Comparison of ENCODE assay signal across 9 mouse cellular contexts in genomic region chr11:59176475-59176874, GRCm38 (mm10). TPM values are rescaled to one million over a fixed set of nuclear protein-coding genes. Genes with fewer than 3 reads are reported as not detected.
DNase-seq lines count a peak whose midpoint lies in the region; ATAC-seq and TF ChIP-seq lines count a peak whose summit lies in the region.
"Had no signal": no experiment of that assay in that cellular context is flagged by ENCODE, and none has a peak within 500 bp of the region (broad histone marks: within the 10 kb centered on the region; RNA-seq: fewer than 3 reads in every experiment).

No protein-coding gene starts in this region.

- peaks cover 63% of the 10 kb centered on the region for H3K27me3 ChIP-seq in forebrain, embryonic 13.5 days
- peaks cover 58% of the 10 kb centered on the region for H3K27me3 ChIP-seq in forebrain, embryonic 16.5 days (replicated peaks; ENCODE audit: control insufficient read depth, insufficient read depth, low read length)
- peaks cover 64% of the 10 kb centered on the region for H3K27me3 ChIP-seq in liver, embryonic 11.5 days (replicated peaks; ENCODE audit: control insufficient read depth, insufficient read depth, low read length)
- peaks cover 46% of the 10 kb centered on the region for H3K27me3 ChIP-seq in liver, postnatal 0 days (ENCODE audit: insufficient read depth, low read length)
- H3K27me3 ChIP-seq in hindbrain, embryonic 12.5 days: peaks cover 63% of the 10 kb centered on the region

- no peak for TF ChIP-seq EP300 in liver, postnatal 0 days (IDR thresholded peaks at IDR 0.05; ENCODE audit: low read depth)

- no peaks in the 10 kb centered on the region for H3K4me1 ChIP-seq in forebrain, embryonic 13.5 days
- peaks cover 2% of the 10 kb centered on the region for H3K4me1 ChIP-seq in forebrain, embryonic 16.5 days (replicated peaks; ENCODE audit: control insufficient read depth, insufficient read depth, low read length)
- H3K4me1 ChIP-seq in liver, embryonic 11.5 days (replicated peaks; ENCODE audit: control insufficient read depth, insufficient read depth, low read length): no peaks in the 10 kb centered on the region
- H3K4me1 ChIP-seq in liver, postnatal 0 days (ENCODE audit: insufficient read depth): peaks cover 6% of the 10 kb centered on the region; the same call in 1 of the 2 replicates
- peaks cover 5% of the 10 kb centered on the region for H3K4me1 ChIP-seq in hindbrain, embryonic 12.5 days

- no peak overlapping the region for H3K9ac ChIP-seq in forebrain, embryonic 13.5 days
- no peak overlapping the region for H3K9ac ChIP-seq in forebrain, embryonic 16.5 days (replicated peaks; ENCODE audit: low read depth, low read length)
- H3K9ac ChIP-seq in liver, embryonic 11.5 days (ENCODE audit: low read depth, low read length): no peak overlapping the region
- H3K9ac ChIP-seq in liver, postnatal 0 days (replicated peaks): no peak overlapping the region
- H3K9ac ChIP-seq in hindbrain, embryonic 12.5 days: no peak overlapping the region

- H3K9me3 ChIP-seq in forebrain, embryonic 13.5 days (replicated peaks): no peaks in the 10 kb centered on the region
- no peaks in the 10 kb centered on the region for H3K9me3 ChIP-seq in forebrain, embryonic 16.5 days (ENCODE audit: control insufficient read depth, low read length)
- no peaks in the 10 kb centered on the region for H3K9me3 ChIP-seq in liver, embryonic 11.5 days (ENCODE audit: control insufficient read depth, low read length)
- H3K9me3 ChIP-seq in liver, postnatal 0 days (ENCODE audit: low read length): no peaks in the 10 kb centered on the region
- no peaks in the 10 kb centered on the region for H3K9me3 ChIP-seq in hindbrain, embryonic 12.5 days (replicated peaks)

- H3K36me3 ChIP-seq in forebrain, embryonic 13.5 days (ENCODE audit: poor library complexity, severe bottlenecking): no peaks in the 10 kb centered on the region
- no peaks in the 10 kb centered on the region for H3K36me3 ChIP-seq in forebrain, embryonic 16.5 days (ENCODE audit: control insufficient read depth, insufficient read depth)
- H3K36me3 ChIP-seq in liver, embryonic 11.5 days (ENCODE audit: control insufficient read depth, insufficient read depth, low read length): no peaks in the 10 kb centered on the region
- H3K36me3 ChIP-seq in liver, postnatal 0 days (replicated peaks; ENCODE audit: insufficient read depth, low read length): no peaks in the 10 kb centered on the region
- H3K36me3 ChIP-seq in hindbrain, embryonic 12.5 days: no peaks in the 10 kb centered on the region

- 2% methylated on average over 48 of the region's 48 CpGs for WGBS in forebrain, embryonic 13.5 days
- 3% methylated on average over 45 of the region's 48 CpGs for WGBS in forebrain, embryonic 16.5 days
- WGBS in liver, embryonic 11.5 days: 4% methylated on average over 45 of the region's 48 CpGs
- WGBS in liver, postnatal 0 days (ENCODE audit: insufficient replicate concordance): 5% methylated on average over 48 of the region's 48 CpGs
- WGBS in hindbrain, embryonic 12.5 days: 6% methylated on average over 47 of the region's 48 CpGs

- H3K27ac ChIP-seq in forebrain, embryonic 13.5 days: no peak overlapping the region
- H3K27ac ChIP-seq in forebrain, embryonic 16.5 days (ENCODE audit: low read length): no peak overlapping the region
- H3K27ac ChIP-seq in liver, embryonic 11.5 days (ENCODE audit: low read depth, low read length): no peak overlapping the region
- H3K27ac ChIP-seq in liver, postnatal 0 days (ENCODE audit: low read depth): no peak overlapping the region
- H3K27ac ChIP-seq in hindbrain, embryonic 12.5 days: no peak overlapping the region

- no peak for DNase-seq in liver, embryonic 11.5 days (ENCODE audit: low spot score)
- no peak for DNase-seq in liver, postnatal 0 days
- DNase-seq in neural tube, embryonic 10.5 days (ENCODE audit: extremely low spot score, low spot score): peak; percentile 15
- no peak for DNase-seq in cerebellum, adult 11-12 months
- DNase-seq in cerebellum, postnatal 14 days: no peak
- DNase-seq: cerebellum, adult 18-20 months had no signal

- H3K4me3 ChIP-seq in forebrain, embryonic 13.5 days: 0 out of 2 replicates have a peak overlapping the region, but pooled peaks have one; percentile 3
- no peak overlapping the region for H3K4me3 ChIP-seq in forebrain, embryonic 16.5 days (replicated peaks; ENCODE audit: low read length)
- H3K4me3 ChIP-seq in liver, embryonic 11.5 days (ENCODE audit: low read depth, low read length): 0 out of 2 replicates have a peak overlapping the region, but pooled peaks have one; percentile 1
- no peak overlapping the region for H3K4me3 ChIP-seq in liver, postnatal 0 days (ENCODE audit: low read depth, low read length)
- H3K4me3 ChIP-seq in hindbrain, embryonic 12.5 days: peak overlapping the region; percentile 10

- no peak for TF ChIP-seq CTCF in liver, postnatal 0 days (IDR thresholded peaks at IDR 0.05; ENCODE audit: low read depth)

- 0 out of 2 replicates have a peak overlapping the region, but pooled peaks have one; percentile 12 for H3K4me2 ChIP-seq in forebrain, embryonic 13.5 days
- no peak overlapping the region for H3K4me2 ChIP-seq in forebrain, embryonic 16.5 days (ENCODE audit: low read length)
- peak overlapping the region; percentile 3; the same call in 1 of the 2 replicates for H3K4me2 ChIP-seq in liver, embryonic 11.5 days
- no peak overlapping the region for H3K4me2 ChIP-seq in liver, postnatal 0 days (ENCODE audit: low read depth, low read length)
- H3K4me2 ChIP-seq in hindbrain, embryonic 12.5 days (replicated peaks): peak overlapping the region; percentile 21

- no peak for ATAC-seq in forebrain, embryonic 13.5 days
- ATAC-seq in forebrain, embryonic 16.5 days: no peak
- no peak for ATAC-seq in liver, embryonic 11.5 days (replicated peaks; ENCODE audit: low FRiP score)
- no peak for ATAC-seq in liver, postnatal 0 days
- no peak for ATAC-seq in hindbrain, embryonic 12.5 days (ENCODE audit: low FRiP score)

RNA-seq across cellular contexts. Expression of gene Gjc2, which starts 6.5 kb away (rescaled TPM):
- not detected in 2 replicates for polyA plus RNA-seq in forebrain, embryonic 13.5 days (2015; fragmentation: Nextera tagmentation; extraction: Ambion mirVana)
- polyA plus RNA-seq in forebrain, embryonic 16.5 days (2015; fragmentation: Nextera tagmentation; extraction: Ambion mirVana): 0.11 and 0.30 TPM in 2 replicates
- 0.07 TPM in 1 of 2 replicates, not detected in the other for polyA plus RNA-seq in liver, embryonic 11.5 days (2014; fragmentation: Nextera tagmentation; extraction: Ambion mirVana)
- 0.29 and 0.37 TPM in 2 replicates for polyA plus RNA-seq in liver, postnatal 0 days (2015; fragmentation: Nextera tagmentation; extraction: Ambion mirVana)
- polyA plus RNA-seq in hindbrain, embryonic 12.5 days (2016; fragmentation: Nextera tagmentation; extraction: Ambion mirVana): 0.27 and 0.28 TPM in 2 replicates

RNA-seq across cellular contexts. Expression of gene Iba57, which starts 12.9 kb away (rescaled TPM):
- 6.8 and 7.5 TPM in 2 replicates for polyA plus RNA-seq in forebrain, embryonic 13.5 days (2015; fragmentation: Nextera tagmentation; extraction: Ambion mirVana)
- 7.9 and 8.0 TPM in 2 replicates for polyA plus RNA-seq in forebrain, embryonic 16.5 days (2015; fragmentation: Nextera tagmentation; extraction: Ambion mirVana)
- 6.8 and 6.9 TPM in 2 replicates for polyA plus RNA-seq in liver, embryonic 11.5 days (2014; fragmentation: Nextera tagmentation; extraction: Ambion mirVana)
- 6.3 and 7.1 TPM in 2 replicates for polyA plus RNA-seq in liver, postnatal 0 days (2015; fragmentation: Nextera tagmentation; extraction: Ambion mirVana)
- polyA plus RNA-seq in hindbrain, embryonic 12.5 days (2016; fragmentation: Nextera tagmentation; extraction: Ambion mirVana): 6.6 and 7.5 TPM in 2 replicates

RNA-seq across cellular contexts. Expression of gene Guk1, which starts 15.5 kb away (rescaled TPM):
- polyA plus RNA-seq in forebrain, embryonic 13.5 days (2015; fragmentation: Nextera tagmentation; extraction: Ambion mirVana): 127 and 131 TPM in 2 replicates
- polyA plus RNA-seq in forebrain, embryonic 16.5 days (2015; fragmentation: Nextera tagmentation; extraction: Ambion mirVana): 181 and 201 TPM in 2 replicates
- 131 and 134 TPM in 2 replicates for polyA plus RNA-seq in liver, embryonic 11.5 days (2014; fragmentation: Nextera tagmentation; extraction: Ambion mirVana)
- polyA plus RNA-seq in liver, postnatal 0 days (2015; fragmentation: Nextera tagmentation; extraction: Ambion mirVana): 59.5 and 64.4 TPM in 2 replicates
- polyA plus RNA-seq in hindbrain, embryonic 12.5 days (2016; fragmentation: Nextera tagmentation; extraction: Ambion mirVana): 107 and 112 TPM in 2 replicates

RNA-seq across cellular contexts. Expression of gene Mrpl55, which starts 25.8 kb away (rescaled TPM):
- 103 TPM in 2 replicates for polyA plus RNA-seq in forebrain, embryonic 13.5 days (2015; fragmentation: Nextera tagmentation; extraction: Ambion mirVana)
- 87.6 and 95.9 TPM in 2 replicates for polyA plus RNA-seq in forebrain, embryonic 16.5 days (2015; fragmentation: Nextera tagmentation; extraction: Ambion mirVana)
- 104 and 106 TPM in 2 replicates for polyA plus RNA-seq in liver, embryonic 11.5 days (2014; fragmentation: Nextera tagmentation; extraction: Ambion mirVana)
- polyA plus RNA-seq in liver, postnatal 0 days (2015; fragmentation: Nextera tagmentation; extraction: Ambion mirVana): 64.2 and 65.2 TPM in 2 replicates
- 76.1 and 84.6 TPM in 2 replicates for polyA plus RNA-seq in hindbrain, embryonic 12.5 days (2016; fragmentation: Nextera tagmentation; extraction: Ambion mirVana)

RNA-seq across cellular contexts. Expression of gene 2310033P09Rik, which starts 31.6 kb away (rescaled TPM):
- polyA plus RNA-seq in forebrain, embryonic 13.5 days (2015; fragmentation: Nextera tagmentation; extraction: Ambion mirVana): 32.3 and 35.1 TPM in 2 replicates
- 21.7 and 27.3 TPM in 2 replicates for polyA plus RNA-seq in forebrain, embryonic 16.5 days (2015; fragmentation: Nextera tagmentation; extraction: Ambion mirVana)
- polyA plus RNA-seq in liver, embryonic 11.5 days (2014; fragmentation: Nextera tagmentation; extraction: Ambion mirVana): 38.4 and 41.3 TPM in 2 replicates
- 14.8 and 16.2 TPM in 2 replicates for polyA plus RNA-seq in liver, postnatal 0 days (2015; fragmentation: Nextera tagmentation; extraction: Ambion mirVana)
- 29.6 and 31.9 TPM in 2 replicates for polyA plus RNA-seq in hindbrain, embryonic 12.5 days (2016; fragmentation: Nextera tagmentation; extraction: Ambion mirVana)

Comparison
In these comparisons a context has a peak if more than half of its experiments do, and no peak if none do; other contexts are left out.
1. H3K4me2 ChIP-seq: peak in forebrain, embryonic 13.5 days (single experiment), liver, embryonic 11.5 days (single experiment) and hindbrain, embryonic 12.5 days (single experiment); none in forebrain, embryonic 16.5 days (single experiment) and liver, postnatal 0 days (single experiment).
2. H3K4me3 ChIP-seq: peak in forebrain, embryonic 13.5 days (single experiment), liver, embryonic 11.5 days (single experiment) and hindbrain, embryonic 12.5 days (single experiment); none in forebrain, embryonic 16.5 days (single experiment) and liver, postnatal 0 days (single experiment).